Mouse (Mus musculus) inflammation-experienced regulatory T-cells (primary cell): ENCODE data around the gene Rnf13. TPM values are rescaled to one million over a fixed set of nuclear protein-coding genes. Genes with fewer than 3 reads are reported as not detected.

Experiments used
- polyA plus RNA-seq, 2 experiments: library from polyadenylated mRNA; unstranded; fragments of 100-300 nt; shearing (Covaris generic); gene quantifications; one replicate each; pipeline ENCODE4 v1.2.1; 2017

Gene Rnf13
- 10 to 100 TPM; 44.5 to 47.5 TPM for polyA plus RNA-seq

GRCm38 (mm10) chr3:57735511-57736370 lies at the start of gene Rnf13:
Rnf13 (plus strand) TSS chr3:57736062.

GRCm38 (mm10) chr3:57692719-57693118 lies 43.1 kb upstream of the Rnf13 start, which contains the start of gene Ankub1:
Ankub1 (minus strand) TSS chr3:57692799.

GRCm38 (mm10) chr3:57847760-57848185 lies 111.9 kb downstream of the Rnf13 start, which contains the start of gene Pfn2:
Pfn2 (minus strand) TSS chr3:57848079.

Other genes starting within 250 kb of the Rnf13 start
- gene Wwtr1, start 160.2 kb upstream of the Rnf13 start, polyA plus RNA-seq, result under 1 TPM; 0.16 to 0.95 TPM
- 10 to 100 TPM; 67.7 to 72.6 TPM for gene Commd2, start 84.3 kb upstream of the Rnf13 start, polyA plus RNA-seq
- gene Ankub1, start 43.3 kb upstream of the Rnf13 start, polyA plus RNA-seq, result under 1 TPM; 0.16 to 0.81 TPM
- gene Pfn2, start 112.0 kb downstream of the Rnf13 start, polyA plus RNA-seq, result 10 to 100 TPM; 12.6 to 14.2 TPM